Mouse (Mus musculus) forebrain, embryonic 13.5 days (tissue): ENCODE results near the gene E330017A01Rik. TPM values are rescaled to one million over a fixed set of nuclear protein-coding genes. Genes with fewer than 3 reads are reported as not detected.

Experiments
- ATAC-seq: fragments of 200-750 bp; cut with Nextera tagmentation; 2 replicates; pipeline ENCODE4 v1.8.0; 2017
- H3K27ac ChIP-seq: fragments of 300-500 bp; sonication (generic); 2 replicates; pipeline ENCODE4 v1.5.1; 2015; ENCODE audit warnings: inconsistent platforms, mild to moderate bottlenecking, moderate library complexity
- H3K27me3 ChIP-seq: fragments of 300-500 bp; sonication (generic); 2 replicates; pipeline ENCODE4 v1.6.1; 2015; ENCODE audit warnings: mild to moderate bottlenecking, inconsistent platforms
- H3K36me3 ChIP-seq: fragments of 300-500 bp; sonication (generic); 2 replicates; pipeline ENCODE4 v1.6.1; 2015; ENCODE audit warnings: mild to moderate bottlenecking, inconsistent platforms; ENCODE audit not compliant: poor library complexity, severe bottlenecking
- H3K4me1 ChIP-seq: fragments of 300-500 bp; sonication (generic); 2 replicates; pipeline ENCODE4 v1.6.1; 2015; ENCODE audit warnings: inconsistent platforms
- H3K4me2 ChIP-seq: fragments of 300-500 bp; sonication (generic); 2 replicates; pipeline ENCODE4 v1.6.1; 2015; ENCODE audit warnings: inconsistent platforms, mild to moderate bottlenecking, moderate library complexity
- H3K4me3 ChIP-seq: fragments of 300-500 bp; sonication (generic); 2 replicates; pipeline ENCODE4 v1.5.1; 2015; ENCODE audit warnings: mild to moderate bottlenecking, inconsistent platforms
- H3K9ac ChIP-seq: fragments of 300-500 bp; sonication (generic); 2 replicates; pipeline ENCODE4 v1.6.1; 2015; ENCODE audit warnings: mild to moderate bottlenecking, inconsistent platforms
- H3K9me3 ChIP-seq: fragments of 300-500 bp; sonication (generic); replicated peaks from 2 replicates; pipeline ENCODE4 v1.6.1; 2016; ENCODE audit warnings: inconsistent platforms
- WGBS: fragments of 180-500 bp; shearing (Covaris S2); methylation state at CpG from one replicate; pipeline ENCODE4 v1.1.7; 2015; 5-methylcytosine and 5-hydroxymethylcytosine counted together
- polyA plus RNA-seq: library from polyadenylated mRNA; unstranded; fragments of >200 nt; fragmentation: Nextera tagmentation; extraction: Ambion mirVana; gene quantifications from 2 replicates; pipeline ENCODE4 v1.2.1, GENCODE M21; 2015

E330017A01Rik gene
- polyA plus RNA-seq, 1 experiment from 2014 or later = not detected

- Histone ChIP-seq H3K4me1 (no peaks in the 10 kb centered on the region), H3K4me3 (no peak overlapping the region), H3K27ac (no peak overlapping the region), H3K27me3 (no peaks in the 10 kb centered on the region), H3K9me3 (no peaks in the 10 kb centered on the region), H3K36me3 (no peaks in the 10 kb centered on the region), H3K4me2 (no peak overlapping the region), H3K9ac (no peak overlapping the region)
- 88% methylated on average over 3 of the region's 3 CpGs for WGBS
- ATAC-seq = no peak
Observed at GRCm38 (mm10) chr16:58622377-58622776, 16.2 kb downstream of the E330017A01Rik start.

GRCm38 (mm10) chr16:58617346-58617745 is 21.2 kb downstream of the E330017A01Rik start:
- H3K36me3 ChIP-seq = no peaks in the 10 kb centered on the region
- H3K9me3 ChIP-seq = no peaks in the 10 kb centered on the region
- H3K4me2 ChIP-seq = no peak overlapping the region
- no peaks in the 10 kb centered on the region for H3K4me1 ChIP-seq
- no peak overlapping the region for H3K4me3 ChIP-seq
- H3K27me3 ChIP-seq = no peaks in the 10 kb centered on the region
- ATAC-seq = no peak
- no peak overlapping the region for H3K9ac ChIP-seq
- no peak overlapping the region for H3K27ac ChIP-seq

GRCm38 (mm10) chr16:58616878-58617277 is 21.7 kb downstream of the E330017A01Rik start, which contains the start of gene Gm813:
Gm813 (minus strand) TSS chr16:58616978.
- Histone ChIP-seq H3K4me3 (no peak within 1 kb of the TSS), H3K27ac (no peak within 1 kb of the TSS), H3K9me3 (no peaks in the 10 kb centered on the region), H3K9ac (no peak within 1 kb of the TSS), H3K27me3 (no peaks in the 10 kb centered on the region), H3K4me2 (no peak within 1 kb of the TSS), H3K36me3 (no peaks in the 10 kb centered on the region), H3K4me1 (no peaks in the 10 kb centered on the region)
- no peak for ATAC-seq
- WGBS = 87% methylated on average over 6 of the region's 6 CpGs

- no peak overlapping the region for H3K27ac ChIP-seq
- ATAC-seq = no peak
- no peak overlapping the region for H3K4me3 ChIP-seq
- no peaks in the 10 kb centered on the region for H3K9me3 ChIP-seq
- H3K4me2 ChIP-seq = no peak overlapping the region
- no peaks in the 10 kb centered on the region for H3K4me1 ChIP-seq
- H3K36me3 ChIP-seq = no peaks in the 10 kb centered on the region
- H3K9ac ChIP-seq = no peak overlapping the region
- no peaks in the 10 kb centered on the region for H3K27me3 ChIP-seq
- WGBS = 82% methylated on average over 3 of the region's 3 CpGs
Observed at GRCm38 (mm10) chr16:58612969-58613368, 25.6 kb downstream of the E330017A01Rik start.

- Histone ChIP-seq H3K9me3 (no peaks in the 10 kb centered on the region), H3K27ac (no peak overlapping the region), H3K4me1 (no peaks in the 10 kb centered on the region), H3K4me3 (no peak overlapping the region), H3K27me3 (no peaks in the 10 kb centered on the region), H3K4me2 (no peak overlapping the region), H3K36me3 (no peaks in the 10 kb centered on the region), H3K9ac (no peak overlapping the region)
- ATAC-seq = no peak
- 74% methylated on average over 5 of the region's 5 CpGs for WGBS
Observed at GRCm38 (mm10) chr16:58607101-58607500, 31.4 kb downstream of the E330017A01Rik start.

- no peak overlapping the region for H3K27ac ChIP-seq
- no peaks in the 10 kb centered on the region for H3K4me1 ChIP-seq
- H3K27me3 ChIP-seq = no peaks in the 10 kb centered on the region
- H3K4me2 ChIP-seq = no peak overlapping the region
- ATAC-seq = no peak
- no peaks in the 10 kb centered on the region for H3K36me3 ChIP-seq
- no peak overlapping the region for H3K9ac ChIP-seq
- no peaks in the 10 kb centered on the region for H3K9me3 ChIP-seq
- H3K4me3 ChIP-seq = no peak overlapping the region
Observed at GRCm38 (mm10) chr16:58604680-58605079, 33.9 kb downstream of the E330017A01Rik start.

- Histone ChIP-seq H3K27me3 (no peaks in the 10 kb centered on the region), H3K4me1 (no peaks in the 10 kb centered on the region), H3K4me2 (no peak overlapping the region), H3K4me3 (no peak overlapping the region), H3K27ac (no peak overlapping the region), H3K36me3 (no peaks in the 10 kb centered on the region), H3K9me3 (no peaks in the 10 kb centered on the region), H3K9ac (no peak overlapping the region)
- no peak for ATAC-seq
- 93% methylated on average over 2 of the region's 2 CpGs for WGBS
Observed at GRCm38 (mm10) chr16:58603831-58604230, 34.7 kb downstream of the E330017A01Rik start.

- ATAC-seq = no peak
- no peaks in the 10 kb centered on the region for H3K27me3 ChIP-seq
- H3K36me3 ChIP-seq = no peaks in the 10 kb centered on the region
- no peak overlapping the region for H3K9ac ChIP-seq
- no peaks in the 10 kb centered on the region for H3K9me3 ChIP-seq
- 90% methylated on average over 6 of the region's 6 CpGs for WGBS
- H3K4me1 ChIP-seq = no peaks in the 10 kb centered on the region
- no peak overlapping the region for H3K4me2 ChIP-seq
- H3K27ac ChIP-seq = no peak overlapping the region
- no peak overlapping the region for H3K4me3 ChIP-seq
Observed at GRCm38 (mm10) chr16:58600846-58601245, 37.7 kb downstream of the E330017A01Rik start.

- Histone ChIP-seq H3K36me3 (no peaks in the 10 kb centered on the region), H3K27me3 (no peaks in the 10 kb centered on the region), H3K27ac (no peak overlapping the region), H3K4me1 (no peaks in the 10 kb centered on the region), H3K9me3 (no peaks in the 10 kb centered on the region), H3K9ac (no peak overlapping the region), H3K4me3 (no peak overlapping the region), H3K4me2 (no peak overlapping the region)
- WGBS = 83% methylated on average over 3 of the region's 3 CpGs
- ATAC-seq = no peak
Observed at GRCm38 (mm10) chr16:58591299-58591698, 47.2 kb downstream of the E330017A01Rik start.

GRCm38 (mm10) chr16:58589444-58589843 is 49.1 kb downstream of the E330017A01Rik start:
- Histone ChIP-seq H3K4me2 (no peak overlapping the region), H3K9me3 (no peaks in the 10 kb centered on the region), H3K36me3 (no peaks in the 10 kb centered on the region), H3K27ac (no peak overlapping the region), H3K27me3 (no peaks in the 10 kb centered on the region), H3K4me3 (no peak overlapping the region), H3K9ac (no peak overlapping the region), H3K4me1 (no peaks in the 10 kb centered on the region)
- ATAC-seq = no peak

Other genes with a start within 250 kb of the E330017A01Rik start
- 5.4 and 6.1 TPM in 2 replicates for gene Dcbld2, start 230.3 kb downstream of the E330017A01Rik start, polyA plus RNA-seq
- gene St3gal6, start 114.5 kb downstream of the E330017A01Rik start, polyA plus RNA-seq = 5.3 and 5.7 TPM in 2 replicates
- gene Gm813, start 21.8 kb downstream of the E330017A01Rik start, polyA plus RNA-seq = not detected in 2 replicates
- gene Cpox, start 31.6 kb upstream of the E330017A01Rik start, polyA plus RNA-seq = 8.4 and 10.3 TPM in 2 replicates
- gene Gpr15, start 80.3 kb upstream of the E330017A01Rik start, polyA plus RNA-seq = not detected in 2 replicates
- gene Cldnd1, start 89.2 kb upstream of the E330017A01Rik start, polyA plus RNA-seq = 108 and 110 TPM in 2 replicates
- not detected in 2 replicates for gene Olfr172, start 124.4 kb upstream of the E330017A01Rik start, polyA plus RNA-seq
- not detected in 2 replicates for gene Olfr173, start 161.5 kb upstream of the E330017A01Rik start, polyA plus RNA-seq
- not detected in 2 replicates for gene Olfr175-ps1, start 188.0 kb upstream of the E330017A01Rik start, polyA plus RNA-seq
- not detected in 2 replicates for gene Olfr177, start 236.0 kb upstream of the E330017A01Rik start, polyA plus RNA-seq